Mouse (Mus musculus): ENCODE measurements at regions not wholly inside any gene's neighbourhood (a gene's known extent, or its start where the extent isn't known, plus 50 kb on each side); places are given as distances from the start of the nearest gene placed in this dataset.

DNA sequence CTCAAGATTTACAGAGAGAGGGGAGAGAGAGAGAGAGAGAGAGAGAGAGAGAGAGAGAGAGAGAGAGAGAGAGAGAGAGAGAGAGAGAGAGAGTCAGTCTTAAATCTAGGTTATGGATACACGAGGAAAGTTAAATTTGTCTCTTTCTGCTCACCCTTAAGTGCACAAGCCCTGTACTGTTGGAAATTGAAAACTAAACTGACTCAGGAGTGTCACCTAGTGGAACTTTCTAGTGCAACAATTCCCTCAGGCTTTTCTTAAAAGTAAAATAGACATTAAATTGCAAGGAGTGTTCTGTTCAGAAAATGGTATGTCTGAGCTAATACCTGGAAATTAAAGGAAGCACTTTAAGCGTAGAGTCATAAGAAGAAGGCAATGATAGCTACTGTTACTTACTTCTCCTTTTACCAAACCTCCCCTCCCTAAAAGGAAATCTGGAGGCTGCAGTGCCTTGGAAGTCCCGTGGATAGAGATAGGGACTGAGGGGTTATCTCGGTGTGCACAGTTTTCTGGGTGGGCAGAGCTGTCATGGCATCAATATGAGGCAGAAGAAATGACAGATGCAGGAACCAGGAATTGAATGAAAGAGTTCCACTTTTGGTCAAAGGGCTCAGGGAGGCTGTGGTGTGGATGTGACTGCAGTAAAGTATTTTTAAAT is 193.3 kb downstream of the Alx1 start:
- H3K4me3 ChIP-seq, result no peak overlapping the region
- no peak overlapping the region for H3K27ac ChIP-seq (replicated peaks)
- H3K36me3 ChIP-seq, result no peaks in the 10 kb centered on the region
- H3K9me3 ChIP-seq, result no peaks in the 10 kb centered on the region
- 63% methylated on average over 4 of the region's 4 CpGs for WGBS
- no peak overlapping the region for H3K4me2 ChIP-seq (replicated peaks)
- peak; percentile 52 for ATAC-seq (ENCODE audit: low FRiP score, low read depth)
- no peak overlapping the region for H3K9ac ChIP-seq (replicated peaks)
- no peaks in the 10 kb centered on the region for H3K27me3 ChIP-seq
- no peaks in the 10 kb centered on the region for H3K4me1 ChIP-seq

DNA sequence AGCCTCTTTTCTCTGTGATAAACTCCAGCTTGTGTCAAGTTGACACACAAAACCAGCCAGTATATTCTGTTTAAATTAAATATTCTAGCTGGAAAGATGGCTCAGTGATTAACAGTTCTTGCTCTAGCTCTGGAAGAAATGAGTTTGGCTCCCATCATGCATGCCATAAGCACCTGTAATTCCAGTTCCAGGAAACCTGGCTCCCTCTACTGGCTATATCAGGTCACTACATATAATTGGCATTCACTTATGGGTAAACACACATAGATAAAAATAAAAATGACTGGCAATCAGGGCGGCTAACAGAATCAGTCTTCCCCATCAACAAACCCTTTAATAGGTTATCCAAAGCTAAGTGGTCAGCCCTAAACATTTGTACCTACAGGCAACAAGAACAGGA is 194.2 kb downstream of the Alx1 start:
- Histone ChIP-seq H3K9me3 (no peaks in the 10 kb centered on the region), H3K4me2 (replicated peaks) (no peak overlapping the region), H3K4me3 (no peak overlapping the region), H3K36me3 (no peaks in the 10 kb centered on the region), H3K4me1 (no peaks in the 10 kb centered on the region), H3K27me3 (no peaks in the 10 kb centered on the region), H3K9ac (replicated peaks) (no peak overlapping the region), H3K27ac (replicated peaks) (no peak overlapping the region)
- ATAC-seq (ENCODE audit: low FRiP score, low read depth), result no peak
- WGBS, result 44% methylated on average over 1 of the region's 1 CpGs

DNA sequence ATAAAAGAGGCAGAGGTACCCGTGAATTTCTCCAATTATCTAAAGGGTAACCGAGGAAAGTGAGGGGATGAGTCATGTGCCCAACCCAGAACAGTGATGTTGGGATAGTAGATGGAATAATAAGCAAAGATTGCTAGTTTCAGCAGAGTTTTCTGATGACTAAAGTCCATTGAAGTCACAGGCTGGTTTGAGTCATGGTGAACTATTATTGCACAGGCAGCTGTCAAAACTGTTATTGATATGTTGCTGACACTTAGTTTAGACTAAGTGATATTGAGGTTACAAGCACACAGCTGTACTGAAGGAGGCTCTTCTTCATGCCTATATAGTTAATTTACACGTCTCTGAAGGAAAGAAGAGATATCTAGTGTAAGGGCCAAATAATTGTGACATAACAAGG is 200.4 kb downstream of the Alx1 start:
- 73% methylated on average over 3 of the region's 3 CpGs for WGBS

GRCm38 (mm10) chr10:102823434-102823833 is 206.6 kb downstream of the Alx1 start:
- no peaks in the 10 kb centered on the region for H3K36me3 ChIP-seq
- ATAC-seq (ENCODE audit: low FRiP score, low read depth), result no peak
- H3K4me3 ChIP-seq, result no peak overlapping the region
- no peaks in the 10 kb centered on the region for H3K4me1 ChIP-seq
- H3K27ac ChIP-seq (replicated peaks), result no peak overlapping the region
- no peak overlapping the region for H3K9ac ChIP-seq (replicated peaks)
- no peaks in the 10 kb centered on the region for H3K27me3 ChIP-seq
- H3K4me2 ChIP-seq (replicated peaks), result no peak overlapping the region
- no peaks in the 10 kb centered on the region for H3K9me3 ChIP-seq

More for the DNA sequence above, 200.4 kb downstream of the Alx1 start:
- Histone ChIP-seq H3K4me1 (no peaks in the 10 kb centered on the region), H3K27ac (replicated peaks) (no peak overlapping the region), H3K27me3 (no peaks in the 10 kb centered on the region), H3K4me3 (no peak overlapping the region), H3K9me3 (no peaks in the 10 kb centered on the region), H3K36me3 (no peaks in the 10 kb centered on the region), H3K9ac (replicated peaks) (no peak overlapping the region), H3K4me2 (replicated peaks) (no peak overlapping the region)
- no peak for ATAC-seq (ENCODE audit: low FRiP score, low read depth)

DNA sequence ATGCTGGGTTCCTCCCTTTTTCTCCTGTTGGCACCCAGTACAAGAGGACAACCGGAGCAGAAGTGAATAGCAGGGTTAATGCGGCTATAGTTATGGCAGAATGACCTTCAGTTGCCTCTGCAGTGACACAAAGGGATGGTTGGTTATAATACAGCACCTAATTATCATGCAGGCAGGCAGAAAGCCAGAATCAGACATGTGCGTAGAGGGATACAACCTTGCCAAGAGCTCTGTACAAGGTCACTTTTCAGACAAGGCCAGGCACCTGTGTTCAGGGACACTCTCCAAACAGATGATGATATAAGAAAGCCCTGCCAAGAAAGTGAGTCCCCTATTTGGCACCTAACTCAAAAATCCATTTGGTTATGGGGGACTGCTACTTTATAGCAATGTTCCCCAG is 228.6 kb downstream of the Alx1 start:
- Histone ChIP-seq H3K9ac (replicated peaks) (no peak overlapping the region), H3K4me1 (no peaks in the 10 kb centered on the region), H3K4me3 (no peak overlapping the region), H3K9me3 (no peaks in the 10 kb centered on the region), H3K27me3 (no peaks in the 10 kb centered on the region), H3K27ac (replicated peaks) (no peak overlapping the region), H3K4me2 (replicated peaks) (no peak overlapping the region), H3K36me3 (no peaks in the 10 kb centered on the region)
- no peak for ATAC-seq (ENCODE audit: low FRiP score, low read depth)
- WGBS, result 87% methylated on average over 3 of the region's 3 CpGs

GRCm38 (mm10) chr10:102779243-102779642 is 250.8 kb downstream of the Alx1 start:
- H3K27ac ChIP-seq (replicated peaks), result no peak overlapping the region
- no peak overlapping the region for H3K9ac ChIP-seq (replicated peaks)
- H3K36me3 ChIP-seq, result no peaks in the 10 kb centered on the region
- H3K4me2 ChIP-seq (replicated peaks), result no peak overlapping the region
- no peaks in the 10 kb centered on the region for H3K27me3 ChIP-seq
- H3K4me3 ChIP-seq, result no peak overlapping the region
- H3K9me3 ChIP-seq, result no peaks in the 10 kb centered on the region
- no peaks in the 10 kb centered on the region for H3K4me1 ChIP-seq
- WGBS, result 74% methylated on average over 2 of the region's 2 CpGs
- no peak; the same call in 1 of the 2 replicates for ATAC-seq (ENCODE audit: low FRiP score, low read depth)

- Histone ChIP-seq H3K9ac (replicated peaks) (no peak overlapping the region), H3K4me2 (replicated peaks) (no peak overlapping the region), H3K4me1 (no peaks in the 10 kb centered on the region), H3K4me3 (no peak overlapping the region), H3K36me3 (no peaks in the 10 kb centered on the region), H3K9me3 (no peaks in the 10 kb centered on the region), H3K27me3 (no peaks in the 10 kb centered on the region), H3K27ac (replicated peaks) (no peak overlapping the region)
- WGBS, result 80% methylated on average over 4 of the region's 4 CpGs
- ATAC-seq (ENCODE audit: low FRiP score, low read depth), result no peak
Measured at GRCm38 (mm10) chr10:102763696-102764095, 251.7 kb downstream of the Rassf9 start.

GRCm38 (mm10) chr10:102762378-102762777 is 250.4 kb downstream of the Rassf9 start:
- H3K4me2 ChIP-seq (replicated peaks), result no peak overlapping the region
- H3K4me3 ChIP-seq, result no peak overlapping the region
- no peaks in the 10 kb centered on the region for H3K36me3 ChIP-seq
- H3K27ac ChIP-seq (replicated peaks), result no peak overlapping the region
- no peak for ATAC-seq (ENCODE audit: low FRiP score, low read depth)
- H3K4me1 ChIP-seq, result no peaks in the 10 kb centered on the region
- H3K27me3 ChIP-seq, result no peaks in the 10 kb centered on the region
- WGBS, result 69% methylated on average over 2 of the region's 2 CpGs
- no peak overlapping the region for H3K9ac ChIP-seq (replicated peaks)
- H3K9me3 ChIP-seq, result no peaks in the 10 kb centered on the region

DNA sequence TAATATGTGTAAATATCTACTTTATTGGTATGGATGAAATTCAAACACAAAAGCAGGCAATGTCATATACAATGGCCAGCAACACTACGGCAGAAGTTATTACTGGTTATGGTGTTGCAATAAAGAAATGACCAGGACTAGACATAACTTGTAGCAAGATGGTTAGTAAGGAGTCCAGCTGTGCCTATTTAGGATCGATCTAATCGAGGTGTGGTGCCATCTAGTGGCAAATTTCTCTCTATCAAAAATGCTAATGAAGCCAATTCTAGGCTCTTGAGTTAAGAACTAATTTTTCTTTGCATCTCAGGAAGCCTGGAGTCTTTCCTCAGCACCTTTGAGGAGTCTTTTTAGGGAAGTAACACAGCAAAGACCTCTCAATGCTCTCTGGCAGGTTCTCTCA is 223.2 kb downstream of the Rassf9 start:
- Histone ChIP-seq H3K9me3 (no peaks in the 10 kb centered on the region), H3K4me2 (replicated peaks) (no peak overlapping the region), H3K4me3 (no peak overlapping the region), H3K36me3 (no peaks in the 10 kb centered on the region), H3K27ac (replicated peaks) (no peak overlapping the region), H3K9ac (replicated peaks) (no peak overlapping the region), H3K27me3 (no peaks in the 10 kb centered on the region), H3K4me1 (0 out of 2 replicates have a peak, but pooled peaks cover 2% of the 10 kb centered on the region)
- no peak for ATAC-seq (ENCODE audit: low FRiP score, low read depth)
- 61% methylated on average over 3 of the region's 3 CpGs for WGBS

GRCm38 (mm10) chr10:102732420-102732819 is 220.4 kb downstream of the Rassf9 start:
- Histone ChIP-seq H3K9me3 (no peaks in the 10 kb centered on the region), H3K4me3 (no peak overlapping the region), H3K36me3 (no peaks in the 10 kb centered on the region), H3K27me3 (no peaks in the 10 kb centered on the region), H3K4me1 (0 out of 2 replicates have a peak, but pooled peaks cover 2% of the 10 kb centered on the region), H3K9ac (replicated peaks) (no peak overlapping the region), H3K4me2 (replicated peaks) (no peak overlapping the region), H3K27ac (replicated peaks) (no peak overlapping the region)
- ATAC-seq (ENCODE audit: low FRiP score, low read depth), result no peak; the same call in 1 of the 2 replicates
- WGBS, result 89% methylated on average over 6 of the region's 6 CpGs

- Histone ChIP-seq H3K27ac (replicated peaks) (no peak overlapping the region), H3K4me1 (no peaks in the 10 kb centered on the region), H3K4me3 (no peak overlapping the region), H3K9me3 (no peaks in the 10 kb centered on the region), H3K4me2 (replicated peaks) (no peak overlapping the region), H3K9ac (replicated peaks) (no peak overlapping the region), H3K27me3 (no peaks in the 10 kb centered on the region), H3K36me3 (no peaks in the 10 kb centered on the region)
- ATAC-seq (ENCODE audit: low FRiP score, low read depth), result no peak
- 80% methylated on average over 2 of the region's 2 CpGs for WGBS
Measured at GRCm38 (mm10) chr10:102712263-102712662, 200.2 kb downstream of the Rassf9 start.

- no peaks in the 10 kb centered on the region for H3K27me3 ChIP-seq
- H3K36me3 ChIP-seq, result no peaks in the 10 kb centered on the region
- H3K4me1 ChIP-seq, result no peaks in the 10 kb centered on the region
- no peak overlapping the region for H3K9ac ChIP-seq (replicated peaks)
- no peaks in the 10 kb centered on the region for H3K9me3 ChIP-seq
- H3K27ac ChIP-seq (replicated peaks), result no peak overlapping the region
- H3K4me3 ChIP-seq, result no peak overlapping the region
- no peak for ATAC-seq (ENCODE audit: low FRiP score, low read depth)
- no peak overlapping the region for H3K4me2 ChIP-seq (replicated peaks)
- 93% methylated on average over 3 of the region's 3 CpGs for WGBS
Measured at GRCm38 (mm10) chr10:102705848-102706247, 193.8 kb downstream of the Rassf9 start.

DNA sequence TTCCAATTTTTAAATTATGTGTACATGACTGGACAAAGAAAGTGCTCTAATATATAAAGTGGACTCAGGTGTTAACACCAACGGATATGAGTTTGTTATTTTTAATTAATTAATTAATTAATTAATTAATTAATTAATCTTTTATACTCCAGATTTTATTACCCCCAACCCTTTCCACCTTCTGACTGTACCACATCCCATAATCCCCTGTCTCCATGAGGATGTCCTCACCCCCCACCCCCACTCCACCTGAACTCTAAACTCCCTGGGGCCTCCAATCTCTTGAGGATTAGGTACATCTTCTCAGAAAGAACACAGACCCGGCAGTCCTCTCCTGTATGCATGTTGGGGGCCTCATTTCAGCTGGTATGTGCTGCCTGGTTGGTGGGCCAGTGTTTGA is 182.8 kb downstream of the Rassf9 start:
- Histone ChIP-seq H3K9ac (replicated peaks) (no peak overlapping the region), H3K4me2 (replicated peaks) (no peak overlapping the region), H3K9me3 (no peaks in the 10 kb centered on the region), H3K27ac (replicated peaks) (no peak overlapping the region), H3K4me3 (no peak overlapping the region), H3K4me1 (no peaks in the 10 kb centered on the region), H3K36me3 (no peaks in the 10 kb centered on the region), H3K27me3 (no peaks in the 10 kb centered on the region)
- WGBS, result 70% methylated on average over 2 of the region's 2 CpGs
- peak; percentile 58; the same call in 1 of the 2 replicates for ATAC-seq (ENCODE audit: low FRiP score, low read depth)

Data from midbrain, embryonic 12.5 days (tissue).